Comparison of ENCODE assay signal across 17 mouse cellular contexts in genomic region chr1:169893976-169894375, GRCm38 (mm10). TPM values are rescaled to one million over a fixed set of nuclear protein-coding genes. Genes with fewer than 3 reads are reported as not detected.
"Had no signal": no experiment of that assay in that cellular context is flagged by ENCODE, and none has a peak within 500 bp of the region (broad histone marks: within the 10 kb centered on the region; RNA-seq: fewer than 3 reads in every experiment).

No protein-coding gene starts in this region.

- H3K9ac ChIP-seq: kidney, embryonic 15.5 days; limb, embryonic 13.5 days; liver, embryonic 14.5 days; neural tube, embryonic 15.5 days had no signal

- DNase-seq: kidney, postnatal 14 days; left cerebral cortex, postnatal 4 days; lung, adult 18-20 months; midbrain, embryonic 14.5 days; right cerebral cortex, adult 18-20 months; right cerebral cortex, postnatal 25 days; thymus, adult 18-20 months; thymus, postnatal 14 days had no signal

- H3K9me3 ChIP-seq: kidney, embryonic 15.5 days; midbrain, embryonic 10.5 days; neural tube, embryonic 15.5 days had no signal

- H3K36me3 ChIP-seq: kidney, embryonic 15.5 days; limb, embryonic 13.5 days; midbrain, embryonic 10.5 days; neural tube, embryonic 15.5 days had no signal

- H3K4me1 ChIP-seq: kidney, embryonic 15.5 days; limb, embryonic 13.5 days; midbrain, embryonic 10.5 days; neural tube, embryonic 15.5 days had no signal

- H3K4me3 ChIP-seq: kidney, embryonic 15.5 days; limb, embryonic 13.5 days; midbrain, embryonic 10.5 days; myocyte; neural tube, embryonic 15.5 days had no signal

- H3K4me2 ChIP-seq: kidney, embryonic 15.5 days; limb, embryonic 13.5 days; neural tube, embryonic 15.5 days had no signal

- H3K27ac ChIP-seq: kidney, embryonic 15.5 days; limb, embryonic 13.5 days; liver, embryonic 14.5 days; midbrain, embryonic 10.5 days; neural tube, embryonic 15.5 days; stomach, postnatal 0 days had no signal

- H3K27me3 ChIP-seq: kidney, embryonic 15.5 days; limb, embryonic 13.5 days; neural tube, embryonic 15.5 days had no signal

RNA-seq across cellular contexts. Expression of gene Ccdc190, which starts 34.5 kb away (rescaled TPM):
- total RNA-seq: liver, adult 2 months had no signal
- polyA plus RNA-seq: kidney, embryonic 15.5 days; liver, adult 2 months; liver, embryonic 14.5 days; myocyte; small intestine, adult 2 months had no signal
